Mouse (Mus musculus) heart, embryonic 14.5 days (tissue): Measurements from ENCODE around the gene Pgp. TPM values are rescaled to one million over a fixed set of nuclear protein-coding genes. Genes with fewer than 3 reads are reported as not detected.

Experiments used
- ATAC-seq: fragments of 200-750 bp; cut with Nextera tagmentation; 2 replicates; pipeline ENCODE4 v1.8.0; 2017; ENCODE audit warnings: low read depth, moderate TSS enrichment; ENCODE audit not compliant: insufficient number of reproducible peaks, insufficient read depth, low FRiP score
- H3K27ac ChIP-seq, 2 experiments: fragments of 200-500 bp in 1 of 2; fragments of 300-500 bp in 1 of 2; sonication (generic) in 1 of 2; replicated peaks in 1 of 2; 2 replicates each; pipeline ENCODE4 v1.5.1; 2012 to 2014; ENCODE audit warnings: low read depth in 2 of 2, low read length in 2 of 2, control low read depth in 1 of 2, mild to moderate bottlenecking in 1 of 2, mixed read lengths in 1 of 2; ENCODE audit not compliant: control insufficient read depth in 1 of 2, insufficient read depth in 1 of 2
- H3K27me3 ChIP-seq: fragments of 300-500 bp; sonication (generic); 2 replicates; pipeline ENCODE4 v1.6.1; 2014; ENCODE audit warnings: mild to moderate bottlenecking, low read length, control low read depth; ENCODE audit not compliant: control insufficient read depth, insufficient read depth
- H3K36me3 ChIP-seq: fragments of 300-500 bp; sonication (generic); 2 replicates; pipeline ENCODE4 v1.6.1; 2014; ENCODE audit warnings: mild to moderate bottlenecking, control low read depth, low read length, mixed read lengths; ENCODE audit not compliant: control insufficient read depth, insufficient read depth
- H3K4me1 ChIP-seq, 2 experiments: fragments of 200-500 bp in 1 of 2; fragments of 300-500 bp in 1 of 2; sonication (generic) in 1 of 2; 2 replicates each; pipeline ENCODE4 v1.6.1; 2012 to 2014; ENCODE audit warnings: low read length in 2 of 2, control low read depth in 1 of 2, mixed read lengths in 1 of 2; ENCODE audit not compliant: control insufficient read depth in 2 of 2, insufficient read depth in 2 of 2
- H3K4me2 ChIP-seq: fragments of 300-500 bp; sonication (generic); 2 replicates; pipeline ENCODE4 v1.6.1; 2014; ENCODE audit warnings: mild to moderate bottlenecking, low read length
- H3K4me3 ChIP-seq, 2 experiments: fragments of 200-500 bp in 1 of 2; fragments of 300-500 bp in 1 of 2; sonication (generic) in 1 of 2; 2 replicates each; pipeline ENCODE4 v1.5.1; 2012 to 2014; ENCODE audit warnings: low read length in 2 of 2, mild to moderate bottlenecking in 2 of 2, control low read depth in 1 of 2, low read depth in 1 of 2, moderate library complexity in 1 of 2; ENCODE audit not compliant: control insufficient read depth in 1 of 2, insufficient read depth in 1 of 2
- H3K9ac ChIP-seq: fragments of 300-500 bp; sonication (generic); 2 replicates; pipeline ENCODE4 v1.6.1; 2014; ENCODE audit warnings: mild to moderate bottlenecking, low read length
- H3K9me3 ChIP-seq: fragments of 300-500 bp; sonication (generic); 2 replicates; pipeline ENCODE4 v1.6.1; 2016; ENCODE audit warnings: low read length, control low read depth; ENCODE audit not compliant: control insufficient read depth
- WGBS: fragments of 180-500 bp; shearing (Covaris S2); extraction: QIAGEN DNeasy Blood & Tissue Kit; methylation state at CpG from one replicate; pipeline ENCODE4 v1.1.7; 2014; 5-methylcytosine and 5-hydroxymethylcytosine counted together
- polyA plus RNA-seq: library from polyadenylated mRNA; unstranded; fragments of >200 nt; fragmentation: Nextera tagmentation; extraction: Ambion mirVana; gene quantifications from 2 replicates; pipeline ENCODE4 v1.2.1, GENCODE M21; 2014

Pgp gene
- polyA plus RNA-seq, 1 experiment from 2014 or later, result 66.6 TPM

GRCm38 (mm10) chr17:24462932-24463331, 7.3 kb upstream of the Pgp start:
- Histone ChIP-seq H3K4me2 (no peak overlapping the region), H3K27ac (no peak overlapping the region; a peak in 1 of 4 replicates), H3K4me3 (no peak overlapping the region), H3K4me1 (peaks cover 7 to 10% of the 10 kb centered on the region in 2 experiments), H3K9me3 (no peaks in the 10 kb centered on the region), H3K27me3 (no peaks in the 10 kb centered on the region), H3K9ac (no peak overlapping the region), H3K36me3 (no peaks in the 10 kb centered on the region)
- peak; percentile 56; the same call in 1 of the 2 replicates for ATAC-seq
- WGBS, result 29% methylated on average over 1 of the region's 1 CpGs

GRCm38 (mm10) chr17:24463374-24464133, 6.6 kb upstream of the Pgp start:
- 44% methylated on average over 6 of the region's 6 CpGs for WGBS

GRCm38 (mm10) chr17:24468636-24469246, 1.5 kb upstream of the Pgp start:
- H3K9ac ChIP-seq, result no peak overlapping the region
- no peaks in the 10 kb centered on the region for H3K27me3 ChIP-seq
- peaks cover 13 to 21% of the 10 kb centered on the region in 2 experiments for H3K4me1 ChIP-seq
- H3K4me2 ChIP-seq, result no peak overlapping the region
- no peak overlapping the region for H3K4me3 ChIP-seq
- H3K36me3 ChIP-seq, result peaks cover 17% of the 10 kb centered on the region
- 92% methylated on average over 5 of the region's 5 CpGs for WGBS
- ATAC-seq, result no peak
- no peak overlapping the region for H3K27ac ChIP-seq
- H3K9me3 ChIP-seq, result no peaks in the 10 kb centered on the region

More at GRCm38 (mm10) chr17:24463374-24464133, 6.6 kb upstream of the Pgp start:
- no peak overlapping the region for H3K4me2 ChIP-seq
- peaks cover 7 to 10% of the 10 kb centered on the region in 2 experiments for H3K4me1 ChIP-seq
- no peak overlapping the region for H3K4me3 ChIP-seq
- no peaks in the 10 kb centered on the region for H3K36me3 ChIP-seq
- no peak for ATAC-seq
- H3K27me3 ChIP-seq, result no peaks in the 10 kb centered on the region
- H3K27ac ChIP-seq, result no peak overlapping the region
- no peak overlapping the region for H3K9ac ChIP-seq
- no peaks in the 10 kb centered on the region for H3K9me3 ChIP-seq

- 16% methylated on average over 7 of the region's 7 CpGs for WGBS
- no peak for ATAC-seq
These were observed 769 bp upstream of the Pgp start for GRCm38 (mm10) chr17:24469336-24469909.

GRCm38 (mm10) chr17:24470701-24471527, 722 bp downstream of the Pgp start:
- peaks cover 16 to 23% of the 10 kb centered on the region in 2 experiments for H3K4me1 ChIP-seq
- H3K27me3 ChIP-seq, result no peaks in the 10 kb centered on the region
- peaks cover 38% of the 10 kb centered on the region for H3K36me3 ChIP-seq
- under 1% methylated on average over 68 of the region's 68 CpGs for WGBS
- H3K9me3 ChIP-seq, result no peaks in the 10 kb centered on the region
- peak overlapping the region; percentile 59 to 83 for H3K27ac ChIP-seq
- peak overlapping the region; percentile 98 for H3K4me2 ChIP-seq
- peak overlapping the region; percentile 70 to 93 for H3K4me3 ChIP-seq
- peak overlapping the region; percentile 95 for H3K9ac ChIP-seq
- peak; percentile 29 for ATAC-seq

More at GRCm38 (mm10) chr17:24469336-24469909, 769 bp upstream of the Pgp start:
- Histone ChIP-seq H3K4me1 (peaks cover 16 to 23% of the 10 kb centered on the region in 2 experiments), H3K36me3 (peaks cover 23% of the 10 kb centered on the region), H3K9ac (peak overlapping the region; percentile 95), H3K27me3 (no peaks in the 10 kb centered on the region), H3K4me3 (peak overlapping the region; percentile 70 to 93), H3K27ac (peak overlapping the region; percentile 83 to 90), H3K4me2 (peak overlapping the region; percentile 98), H3K9me3 (no peaks in the 10 kb centered on the region)

GRCm38 (mm10) chr17:24472512-24472911, 2.3 kb downstream of the Pgp start:
- peak overlapping the region in 1 of 2 experiments; percentile 93; a peak in 2 of 4 replicates for H3K4me3 ChIP-seq
- H3K27ac ChIP-seq, result peak overlapping the region; percentile 8 to 37; a peak in 2 of 4 replicates

More at GRCm38 (mm10) chr17:24472512-24472911, 2.3 kb downstream of the Pgp start:
- Histone ChIP-seq H3K4me2 (peak overlapping the region; percentile 98), H3K9ac (peak overlapping the region; percentile 95), H3K9me3 (no peaks in the 10 kb centered on the region), H3K4me1 (peaks cover 16 to 23% of the 10 kb centered on the region in 2 experiments), H3K36me3 (peaks cover 54% of the 10 kb centered on the region), H3K27me3 (no peaks in the 10 kb centered on the region)
- 61% methylated on average over 4 of the region's 4 CpGs for WGBS
- no peak for ATAC-seq
